Mouse (Mus musculus): Measurements from ENCODE around the gene Bbof1.

Bbof1 gene

DNA sequence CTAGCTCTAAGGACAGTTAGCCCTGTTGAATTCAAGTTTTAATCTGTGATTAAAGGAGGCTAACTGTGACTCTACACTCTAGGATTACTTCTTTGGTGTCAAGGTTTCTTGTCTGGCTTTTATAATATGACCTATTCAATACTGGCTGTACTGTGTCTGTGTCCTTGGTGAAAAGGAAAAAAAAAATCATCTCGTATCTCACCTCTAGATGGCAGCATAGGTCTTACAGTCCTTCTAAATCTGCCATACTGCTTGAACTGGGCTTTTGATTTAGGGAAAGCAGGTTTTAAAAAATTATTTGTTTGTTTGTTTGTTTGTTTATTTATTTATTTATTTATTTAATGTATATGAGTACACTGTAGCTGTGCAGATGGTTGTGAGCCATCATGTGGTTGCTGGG, 59.8 kb downstream of the Bbof1 start:
- DNase-seq (ENCODE audit: low spot score) = peak; percentile 53

- DNase-seq (ENCODE audit: low spot score) = no peak
Observed at GRCm38 (mm10) chr12:84478937-84479336, 70.1 kb downstream of the Bbof1 start.

DNA sequence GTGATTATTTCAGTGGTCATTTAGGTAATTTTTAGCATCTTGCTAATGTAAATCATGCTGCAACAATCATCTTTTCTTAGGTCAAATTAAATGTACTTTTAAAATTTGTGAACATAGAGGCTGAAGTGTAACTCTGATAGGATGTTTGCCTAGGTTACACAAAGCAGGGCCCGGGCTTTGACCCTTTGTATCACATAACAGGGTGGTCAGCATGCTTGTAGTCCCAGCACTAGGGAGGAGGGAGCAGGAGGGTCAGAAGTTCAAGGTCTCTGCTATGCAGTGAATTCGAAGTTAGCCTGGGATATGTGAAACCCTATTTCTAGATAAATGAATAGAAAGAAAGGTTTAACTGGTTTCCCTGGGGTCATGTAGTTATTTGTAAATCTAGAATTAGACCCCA, 72.4 kb downstream of the Bbof1 start:
- DNase-seq (ENCODE audit: low spot score) = no peak

DNA sequence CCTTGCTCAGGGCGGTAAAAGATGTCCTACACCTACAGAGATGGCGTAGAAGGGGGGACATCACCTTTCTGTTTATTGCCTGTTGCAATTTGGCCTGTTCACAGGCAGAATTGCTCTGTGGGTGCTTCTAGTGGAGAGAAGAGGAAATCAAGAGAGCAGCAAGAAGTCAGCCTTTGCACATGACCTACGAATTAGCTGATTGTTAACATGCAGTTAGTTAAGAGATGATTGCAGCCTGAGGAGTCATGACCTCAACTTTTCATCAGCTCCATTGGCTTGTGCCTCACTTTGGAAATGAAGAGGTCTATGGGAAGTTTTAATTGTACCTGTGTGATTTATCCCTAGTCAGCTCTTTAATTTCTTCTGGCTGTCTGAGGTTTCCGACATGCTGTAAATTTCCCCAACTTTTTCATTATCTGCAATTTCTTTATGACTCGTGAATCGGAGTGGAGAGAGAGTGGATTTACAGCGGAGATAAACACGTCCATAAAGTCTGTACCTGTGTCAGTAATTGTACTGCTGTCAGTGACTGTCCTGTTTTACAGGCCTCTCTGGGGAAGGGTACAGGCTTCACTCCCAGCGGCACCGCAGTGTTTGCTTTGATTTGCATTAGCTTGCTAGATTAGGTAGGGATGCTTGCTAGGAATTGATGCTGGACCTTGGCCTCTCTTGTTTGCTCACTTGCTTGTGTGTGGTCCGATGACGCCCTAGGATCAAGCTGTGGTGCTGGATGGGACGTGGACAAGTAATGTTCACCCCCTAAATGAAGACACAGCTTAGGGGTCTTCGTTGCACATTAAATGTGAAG, 74.1 kb downstream of the Bbof1 start:
- no peak for DNase-seq (ENCODE audit: low spot score)

DNA sequence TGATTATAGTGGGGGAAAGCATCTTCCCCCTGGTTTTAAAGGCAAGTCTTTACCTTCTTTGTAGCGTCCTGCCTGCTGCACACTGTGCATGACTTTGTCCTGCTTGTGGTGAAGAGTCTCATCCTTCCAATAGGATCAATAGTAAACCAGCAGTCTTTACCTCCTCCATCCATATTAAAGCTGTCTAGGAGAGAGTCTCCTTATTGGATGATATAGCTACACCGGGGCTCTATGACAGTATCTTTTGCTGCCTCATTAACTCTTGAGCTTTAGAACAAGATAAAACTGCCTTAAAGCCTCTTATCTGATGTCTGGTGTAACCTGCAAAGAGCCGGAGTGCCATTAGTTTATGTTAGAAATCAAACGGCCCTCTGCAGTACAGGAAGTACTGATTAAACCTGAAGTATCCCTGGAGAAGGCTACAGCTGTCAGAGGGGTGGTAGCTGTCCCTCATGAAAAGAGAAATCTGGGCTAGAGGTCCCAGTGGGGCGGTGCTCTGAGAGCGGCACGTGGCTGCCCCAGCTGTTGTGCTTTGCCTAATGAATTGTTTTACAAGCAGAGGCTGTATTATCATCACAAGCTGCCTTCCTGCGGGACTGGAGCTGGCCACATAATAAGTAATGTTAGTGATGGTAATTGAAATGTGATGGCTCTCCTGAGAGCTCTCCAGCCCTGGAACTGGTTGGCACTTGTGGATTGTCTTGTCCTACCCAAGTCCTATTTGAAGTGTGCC, 78.6 kb downstream of the Bbof1 start:
- DNase-seq (ENCODE audit: low spot score) = no peak

All from left cerebral cortex, adult 11 months (tissue).